Mouse (Mus musculus): ENCODE results near the gene 1700030J22Rik. TPM values are rescaled to one million over a fixed set of nuclear protein-coding genes. Genes with fewer than 3 reads are reported as not detected.

1700030J22Rik gene
- total RNA-seq, 4 experiments from 2014 or later: 10.7 to 11.9 (median 11.3) TPM

Other genes starting within 250 kb of the 1700030J22Rik start
- gene Cdyl2, start 246.0 kb downstream of the 1700030J22Rik start, total RNA-seq (2022): 10 to 100 TPM; 13.9 to 16.7 (median 15.5) TPM
- 10 to 100 TPM; 12.9 to 18.6 (median 16.0) TPM for gene Cmc2, start 57.5 kb downstream of the 1700030J22Rik start, total RNA-seq (2022)
- gene Cenpn, start 57.2 kb downstream of the 1700030J22Rik start, total RNA-seq (2022): 1 to 10 TPM; 1.7 to 3.6 (median 2.7) TPM
- gene Atmin, start 35.6 kb downstream of the 1700030J22Rik start, total RNA-seq (2022): 10 to 100 TPM; 66.7 to 75.1 (median 71.3) TPM
- gene Gcsh, start 14.6 kb upstream of the 1700030J22Rik start, total RNA-seq (2022): 10 to 100 TPM; 40.5 to 44.8 (median 42.6) TPM
- gene Pkd1l2, start 103.5 kb upstream of the 1700030J22Rik start, total RNA-seq (2022): under 1 TPM; 0.07 to 0.23 (median 0.09) TPM
- not detected for gene Bco1, start 116.9 kb upstream of the 1700030J22Rik start, total RNA-seq (2022)
- gene Gan, start 179.2 kb upstream of the 1700030J22Rik start, total RNA-seq (2022): 10 to 100 TPM; 17.0 to 18.2 (median 17.5) TPM

Measured in left cerebral cortex, adult 8-10 months (tissue).